Mouse (Mus musculus) liver, embryonic 14.5 days (tissue): ENCODE results near the gene Srf.

Experiments
- CTCF ChIP-seq: IDR thresholded peaks from 2 replicates; pipeline ENCODE4 v1.5.1; 2016; ENCODE audit warnings: antibody characterized with exemption, low read depth, control low read depth
- EP300 ChIP-seq: IDR thresholded peaks from 2 replicates; pipeline ENCODE4 v1.6.1; 2016; ENCODE audit warnings: antibody characterized with exemption, low read depth

DNA sequence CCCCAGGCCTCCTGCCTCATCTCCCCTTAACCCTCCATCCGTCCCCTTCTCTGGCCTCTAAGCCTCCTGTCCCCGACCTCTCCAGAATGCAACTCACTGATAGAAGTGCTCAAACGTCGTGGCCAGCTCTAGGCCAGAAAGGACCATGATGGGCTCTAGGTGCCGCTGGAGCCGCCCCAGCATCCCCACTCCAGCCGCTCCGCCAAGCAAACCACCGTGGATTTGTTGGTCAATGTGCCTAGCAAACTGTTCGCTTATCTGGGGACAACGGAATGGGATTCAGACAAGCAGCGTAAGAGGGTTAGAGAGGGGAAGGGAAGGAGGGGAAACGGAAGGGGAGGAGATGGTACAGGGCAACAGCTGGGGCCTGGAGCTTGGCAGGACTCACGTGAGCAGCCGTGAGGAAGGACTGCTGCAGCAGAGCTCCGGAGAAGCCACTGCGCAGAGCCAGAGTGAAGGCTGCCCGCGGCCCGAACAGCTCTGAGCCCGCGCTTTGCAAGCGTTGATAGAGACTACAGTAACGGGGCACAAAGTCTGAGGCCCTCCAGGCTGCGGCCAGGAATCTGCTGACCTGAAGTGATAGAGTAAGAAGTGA lies 35.5 kb downstream of the Srf start:
- TF ChIP-seq CTCF (no peak), EP300 (no peak)
